Mouse (Mus musculus) neural tube, embryonic 14.5 days (tissue): ENCODE measurements around the gene Trim31. TPM values are rescaled to one million over a fixed set of nuclear protein-coding genes. Genes with fewer than 3 reads are reported as not detected.
A peak's percentile ranks its signal among the peaks of the same experiment; 100 is the strongest.

ENCODE experiments used
- ATAC-seq: fragments of 200-750 bp; cut with Nextera tagmentation; 2 replicates; pipeline ENCODE4 v1.8.0; 2017; ENCODE audit warnings: low read depth, mild to moderate bottlenecking, moderate TSS enrichment, moderate library complexity
- H3K27ac ChIP-seq: fragments of 300-500 bp; sonication (generic); 2 replicates; pipeline ENCODE4 v1.5.1; 2014; ENCODE audit warnings: low read depth, mild to moderate bottlenecking, control low read depth, low read length, moderate library complexity, mixed read lengths
- H3K27me3 ChIP-seq: fragments of 300-500 bp; sonication (generic); 2 replicates; pipeline ENCODE4 v1.6.1; 2014; ENCODE audit warnings: low read length; ENCODE audit not compliant: control insufficient read depth, insufficient read depth
- H3K36me3 ChIP-seq: fragments of 300-500 bp; sonication (generic); 2 replicates; pipeline ENCODE4 v1.6.1; 2014; ENCODE audit warnings: low read length, mixed read lengths; ENCODE audit not compliant: control insufficient read depth, insufficient read depth
- H3K4me1 ChIP-seq: fragments of 300-500 bp; sonication (generic); 2 replicates; pipeline ENCODE4 v1.6.1; 2014; ENCODE audit warnings: low read length; ENCODE audit not compliant: control insufficient read depth, insufficient read depth
- H3K4me2 ChIP-seq: fragments of 300-500 bp; sonication (generic); 2 replicates; pipeline ENCODE4 v1.6.1; 2014; ENCODE audit warnings: mild to moderate bottlenecking, low read depth, low read length, control low read depth
- H3K4me3 ChIP-seq: fragments of 300-500 bp; sonication (generic); 2 replicates; pipeline ENCODE4 v1.5.1; 2014; ENCODE audit warnings: low read depth, low read length, control low read depth, mixed read lengths
- H3K9ac ChIP-seq: fragments of 300-500 bp; sonication (generic); replicated peaks from 2 replicates; pipeline ENCODE4 v1.6.1; 2014; ENCODE audit warnings: low read depth, mild to moderate bottlenecking, control low read depth, low read length, mixed read lengths
- H3K9me3 ChIP-seq: fragments of 300-500 bp; sonication (generic); 2 replicates; pipeline ENCODE4 v1.6.1; 2016; ENCODE audit warnings: low read length; ENCODE audit not compliant: control insufficient read depth
- WGBS: fragments of 180-500 bp; shearing (Covaris S2); extraction: QIAGEN DNeasy Blood & Tissue Kit; methylation state at CpG from one replicate; pipeline ENCODE4 v1.1.7; 2014; 5-methylcytosine and 5-hydroxymethylcytosine counted together
- polyA plus RNA-seq: library from polyadenylated mRNA; unstranded; fragments of >200 nt; fragmentation: Nextera tagmentation; extraction: Ambion mirVana; gene quantifications from 2 replicates; pipeline ENCODE4 v1.2.1, GENCODE M21; 2014

The Trim31 gene
- polyA plus RNA-seq, 1 experiment from 2014 or later, result not detected

- Histone ChIP-seq H3K27ac (no peak overlapping the region), H3K4me1 (no peaks in the 10 kb centered on the region), H3K9ac (no peak overlapping the region), H3K36me3 (no peaks in the 10 kb centered on the region), H3K4me2 (no peak overlapping the region), H3K9me3 (no peaks in the 10 kb centered on the region), H3K27me3 (no peaks in the 10 kb centered on the region), H3K4me3 (no peak overlapping the region)
- ATAC-seq, result no peak
- 65% methylated on average over 4 of the region's 4 CpGs for WGBS
Observed at GRCm38 (mm10) chr17:36909802-36910201, 11.9 kb downstream of the Trim31 start.

GRCm38 (mm10) chr17:36912031-36912430 lies 14.1 kb downstream of the Trim31 start:
- no peak overlapping the region for H3K27ac ChIP-seq
- H3K4me2 ChIP-seq, result no peak overlapping the region
- no peak overlapping the region for H3K9ac ChIP-seq
- no peaks in the 10 kb centered on the region for H3K27me3 ChIP-seq
- H3K9me3 ChIP-seq, result no peaks in the 10 kb centered on the region
- ATAC-seq, result no peak
- 80% methylated on average over 2 of the region's 2 CpGs for WGBS
- no peaks in the 10 kb centered on the region for H3K36me3 ChIP-seq
- H3K4me1 ChIP-seq, result no peaks in the 10 kb centered on the region
- H3K4me3 ChIP-seq, result no peak overlapping the region

GRCm38 (mm10) chr17:36914108-36914507 lies 16.2 kb downstream of the Trim31 start:
- no peak overlapping the region for H3K27ac ChIP-seq
- H3K9ac ChIP-seq, result no peak overlapping the region
- 0 out of 2 replicates have a peak, but pooled peaks have one; percentile 51 for ATAC-seq
- H3K4me3 ChIP-seq, result no peak overlapping the region
- no peaks in the 10 kb centered on the region for H3K36me3 ChIP-seq
- no peaks in the 10 kb centered on the region for H3K27me3 ChIP-seq
- H3K9me3 ChIP-seq, result no peaks in the 10 kb centered on the region
- no peak overlapping the region for H3K4me2 ChIP-seq
- H3K4me1 ChIP-seq, result no peaks in the 10 kb centered on the region
- WGBS, result 18% methylated on average over 2 of the region's 2 CpGs

- no peak overlapping the region for H3K27ac ChIP-seq
- whole genome bisulfite sequencing, result 16% methylated on average over 9 of the region's 9 CpGs
- ATAC-seq, result no peak
- H3K9ac ChIP-seq, result no peak overlapping the region
- no peaks in the 10 kb centered on the region for H3K36me3 ChIP-seq
- no peak overlapping the region for H3K4me3 ChIP-seq
- H3K27me3 ChIP-seq, result no peaks in the 10 kb centered on the region
- no peaks in the 10 kb centered on the region for H3K9me3 ChIP-seq
- no peak overlapping the region for H3K4me2 ChIP-seq
- H3K4me1 ChIP-seq, result no peaks in the 10 kb centered on the region
Observed at GRCm38 (mm10) chr17:36915076-36915475, 17.2 kb downstream of the Trim31 start.

GRCm38 (mm10) chr17:36920239-36920638 lies 22.3 kb downstream of the Trim31 start:
- WGBS, result 54% methylated on average over 15 of the region's 15 CpGs
- no peaks in the 10 kb centered on the region for H3K9me3 ChIP-seq
- ATAC-seq, result no peak
- H3K36me3 ChIP-seq, result no peaks in the 10 kb centered on the region
- no peak overlapping the region for H3K27ac ChIP-seq
- no peaks in the 10 kb centered on the region for H3K4me1 ChIP-seq
- H3K27me3 ChIP-seq, result no peaks in the 10 kb centered on the region
- H3K4me2 ChIP-seq, result no peak overlapping the region
- no peak overlapping the region for H3K4me3 ChIP-seq
- no peak overlapping the region for H3K9ac ChIP-seq

GRCm38 (mm10) chr17:36922715-36923114 lies 24.8 kb downstream of the Trim31 start:
- H3K36me3 ChIP-seq, result no peaks in the 10 kb centered on the region
- no peak overlapping the region for H3K9ac ChIP-seq
- no peaks in the 10 kb centered on the region for H3K4me1 ChIP-seq
- ATAC-seq, result no peak
- no peaks in the 10 kb centered on the region for H3K9me3 ChIP-seq
- H3K4me2 ChIP-seq, result no peak overlapping the region
- H3K4me3 ChIP-seq, result no peak overlapping the region
- H3K27me3 ChIP-seq, result no peaks in the 10 kb centered on the region
- no peak overlapping the region for H3K27ac ChIP-seq
- WGBS, result 92% methylated on average over 4 of the region's 4 CpGs

GRCm38 (mm10) chr17:36923491-36923890 lies 25.6 kb downstream of the Trim31 start:
- no peaks in the 10 kb centered on the region for H3K4me1 ChIP-seq
- no peaks in the 10 kb centered on the region for H3K36me3 ChIP-seq
- ATAC-seq, result no peak
- H3K4me2 ChIP-seq, result no peak overlapping the region
- H3K4me3 ChIP-seq, result no peak overlapping the region
- H3K9me3 ChIP-seq, result no peaks in the 10 kb centered on the region
- 63% methylated on average over 4 of the region's 4 CpGs for WGBS
- H3K9ac ChIP-seq, result no peak overlapping the region
- no peaks in the 10 kb centered on the region for H3K27me3 ChIP-seq
- H3K27ac ChIP-seq, result no peak overlapping the region

GRCm38 (mm10) chr17:36927496-36928120 lies 29.7 kb downstream of the Trim31 start:
- Histone ChIP-seq H3K4me2 (no peak overlapping the region), H3K27ac (no peak overlapping the region), H3K4me1 (no peaks in the 10 kb centered on the region), H3K9me3 (no peaks in the 10 kb centered on the region), H3K27me3 (no peaks in the 10 kb centered on the region), H3K36me3 (no peaks in the 10 kb centered on the region), H3K4me3 (no peak overlapping the region), H3K9ac (no peak overlapping the region)
- no peak for ATAC-seq
- 65% methylated on average over 10 of the region's 10 CpGs for WGBS

GRCm38 (mm10) chr17:36929236-36929932 lies 31.5 kb downstream of the Trim31 start:
- Histone ChIP-seq H3K9ac (no peak overlapping the region), H3K9me3 (no peaks in the 10 kb centered on the region), H3K36me3 (no peaks in the 10 kb centered on the region), H3K4me1 (no peaks in the 10 kb centered on the region), H3K4me3 (no peak overlapping the region), H3K27ac (no peak overlapping the region), H3K4me2 (no peak overlapping the region), H3K27me3 (no peaks in the 10 kb centered on the region)
- no peak for ATAC-seq
- WGBS, result 82% methylated on average over 12 of the region's 12 CpGs
